Mouse (Mus musculus): Measurements from ENCODE around the gene Col23a1.
"Not testable (repeated sequence)": the region's sequence is repeated elsewhere in the genome, so short reads cannot be mapped to it uniquely, and the experiment has no call there.

Gene Col23a1

GRCm38 (mm10) chr11:51588833-51589232 is 299.1 kb downstream of the Col23a1 start:
- DNase-seq (ENCODE audit: low read depth, low spot score) = peak; percentile 62

- DNase-seq (ENCODE audit: low read depth, low spot score) = no peak
These were observed 300.3 kb downstream of the Col23a1 start for GRCm38 (mm10) chr11:51590002-51590401.

GRCm38 (mm10) chr11:51591168-51591567 is 301.4 kb downstream of the Col23a1 start:
- DNase-seq (ENCODE audit: low read depth, low spot score) = peak; percentile 65

- no peak for DNase-seq (ENCODE audit: low read depth, low spot score)
These were observed 302.2 kb downstream of the Col23a1 start for GRCm38 (mm10) chr11:51591915-51592314.

- no peak for DNase-seq (ENCODE audit: low read depth, low spot score)
These were observed 303.6 kb downstream of the Col23a1 start for GRCm38 (mm10) chr11:51593368-51593767.

GRCm38 (mm10) chr11:51593849-51594248 is 304.1 kb downstream of the Col23a1 start:
- DNase-seq (ENCODE audit: low read depth, low spot score) = no peak

- no peak for DNase-seq (ENCODE audit: low read depth, low spot score)
These were observed 305.1 kb downstream of the Col23a1 start for GRCm38 (mm10) chr11:51594715-51595350.

GRCm38 (mm10) chr11:51595459-51596083 is 305.9 kb downstream of the Col23a1 start:
- no peak for DNase-seq (ENCODE audit: low read depth, low spot score)

GRCm38 (mm10) chr11:51597553-51597952 is 307.8 kb downstream of the Col23a1 start:
- no peak for DNase-seq (ENCODE audit: low read depth, low spot score)

GRCm38 (mm10) chr11:51602253-51602652 is 312.5 kb downstream of the Col23a1 start:
- no peak for DNase-seq (ENCODE audit: low read depth, low spot score)

- DNase-seq (ENCODE audit: low read depth, low spot score) = peak; percentile 84
These were observed 316.1 kb downstream of the Col23a1 start for GRCm38 (mm10) chr11:51605602-51606446.

GRCm38 (mm10) chr11:51606447-51607095 is 316.9 kb downstream of the Col23a1 start, which contains the start of gene Hnrnpab:
Hnrnpab (minus strand) TSS chr11:51606847.
- peak; percentile 97 for DNase-seq (ENCODE audit: low read depth, low spot score)

- no peak for DNase-seq (ENCODE audit: low read depth, low spot score)
These were observed 317.5 kb downstream of the Col23a1 start for GRCm38 (mm10) chr11:51607096-51607738.

GRCm38 (mm10) chr11:51609266-51609909 is 319.7 kb downstream of the Col23a1 start:
- DNase-seq (ENCODE audit: low read depth, low spot score) = no peak

- not testable (repeated sequence) for DNase-seq (ENCODE audit: low read depth, low spot score)
These were observed 320.2 kb downstream of the Col23a1 start for GRCm38 (mm10) chr11:51609940-51610339.

GRCm38 (mm10) chr11:51614256-51614655 is 324.5 kb downstream of the Col23a1 start:
- peak; percentile 70 for DNase-seq (ENCODE audit: low read depth, low spot score)

- peak; percentile 63 for DNase-seq (ENCODE audit: low read depth, low spot score)
These were observed 325.4 kb downstream of the Col23a1 start for GRCm38 (mm10) chr11:51615129-51615528.

GRCm38 (mm10) chr11:51615601-51616000 is 325.9 kb downstream of the Col23a1 start:
- peak; percentile 93 for DNase-seq (ENCODE audit: low read depth, low spot score)

- DNase-seq (ENCODE audit: low read depth, low spot score) = not testable (repeated sequence)
These were observed 326.4 kb downstream of the Col23a1 start for GRCm38 (mm10) chr11:51616113-51616512.

- DNase-seq (ENCODE audit: low read depth, low spot score) = peak; percentile 83
These were observed 328.0 kb downstream of the Col23a1 start for GRCm38 (mm10) chr11:51617693-51618092.

All from R1 (cell line).